Mouse (Mus musculus) liver, embryonic 13.5 days (tissue): ENCODE measurements at regions not wholly inside any gene's neighbourhood (a gene's known extent, or its start where the extent isn't known, plus 50 kb on each side); places are given as distances from the start of the nearest gene placed in this dataset.
"Not testable (repeated sequence)": the region's sequence is repeated elsewhere in the genome, so short reads cannot be mapped to it uniquely, and the experiment has no call there.

Experiments used
- ATAC-seq: fragments of 200-750 bp; cut with Nextera tagmentation; 2 replicates; pipeline ENCODE4 v1.8.0; 2017; ENCODE audit warnings: low read depth, mild to moderate bottlenecking, moderate number of reproducible peaks, moderate library complexity
- DNase-seq: peaks from one replicate; pipeline ENCODE4 v3.0.0; 2022
- H3K27ac ChIP-seq: fragments of 300-500 bp; sonication (generic); 2 replicates; pipeline ENCODE4 v1.5.1; 2015; ENCODE audit warnings: moderate library complexity, mild to moderate bottlenecking, inconsistent platforms
- H3K27me3 ChIP-seq: fragments of 300-500 bp; sonication (generic); 2 replicates; pipeline ENCODE4 v1.6.1; 2015; ENCODE audit warnings: mild to moderate bottlenecking, inconsistent platforms
- H3K36me3 ChIP-seq: fragments of 300-500 bp; sonication (generic); 2 replicates; pipeline ENCODE4 v1.6.1; 2015; ENCODE audit warnings: mild to moderate bottlenecking, inconsistent platforms
- H3K4me1 ChIP-seq: fragments of 300-500 bp; sonication (generic); replicated peaks from 2 replicates; pipeline ENCODE4 v1.6.1; 2015; ENCODE audit warnings: inconsistent platforms
- H3K4me2 ChIP-seq: fragments of 300-500 bp; sonication (generic); 2 replicates; pipeline ENCODE4 v1.6.1; 2015; ENCODE audit warnings: inconsistent platforms, mild to moderate bottlenecking, moderate library complexity
- H3K4me3 ChIP-seq: fragments of 300-500 bp; sonication (generic); replicated peaks from 2 replicates; pipeline ENCODE4 v1.5.1; 2015; ENCODE audit warnings: mild to moderate bottlenecking, inconsistent platforms
- H3K9ac ChIP-seq: fragments of 300-500 bp; sonication (generic); 2 replicates; pipeline ENCODE4 v1.6.1; 2015; ENCODE audit warnings: mild to moderate bottlenecking, inconsistent platforms
- H3K9me3 ChIP-seq: fragments of 300-500 bp; sonication (generic); replicated peaks from 2 replicates; pipeline ENCODE4 v1.6.1; 2016; ENCODE audit warnings: inconsistent platforms
- WGBS: fragments of 180-500 bp; shearing (Covaris S2); methylation state at CpG from one replicate; pipeline ENCODE4 v1.1.7; 2015; ENCODE audit not compliant: insufficient replicate concordance; 5-methylcytosine and 5-hydroxymethylcytosine counted together

- Histone ChIP-seq H3K9me3 (no peaks in the 10 kb centered on the region), H3K4me1 (no peaks in the 10 kb centered on the region), H3K4me2 (no peak overlapping the region), H3K27ac (no peak overlapping the region), H3K27me3 (no peaks in the 10 kb centered on the region), H3K9ac (no peak overlapping the region), H3K4me3 (no peak overlapping the region), H3K36me3 (no peaks in the 10 kb centered on the region)
- DNase-seq (no peak), ATAC-seq (no peak)
Measured at GRCm38 (mm10) chr12:46636888-46637287, 181.8 kb downstream of the Nova1 start.

GRCm38 (mm10) chr12:46635125-46635772, 183.5 kb downstream of the Nova1 start:
- H3K36me3 ChIP-seq = no peaks in the 10 kb centered on the region
- WGBS = 25% methylated on average over 6 of the region's 6 CpGs
- no peak overlapping the region for H3K4me3 ChIP-seq
- no peak overlapping the region for H3K27ac ChIP-seq
- ATAC-seq (no peak), DNase-seq (no peak)
- H3K4me1 ChIP-seq = no peaks in the 10 kb centered on the region
- H3K9me3 ChIP-seq = no peaks in the 10 kb centered on the region
- no peak overlapping the region for H3K4me2 ChIP-seq
- no peak overlapping the region for H3K9ac ChIP-seq
- no peaks in the 10 kb centered on the region for H3K27me3 ChIP-seq

GRCm38 (mm10) chr12:46634771-46635124, 184.0 kb downstream of the Nova1 start:
- DNase-seq (no peak), ATAC-seq (no peak)
- H3K27me3 ChIP-seq = no peaks in the 10 kb centered on the region
- no peak overlapping the region for H3K27ac ChIP-seq
- no peak overlapping the region for H3K4me2 ChIP-seq
- no peaks in the 10 kb centered on the region for H3K4me1 ChIP-seq
- H3K4me3 ChIP-seq = no peak overlapping the region
- no peaks in the 10 kb centered on the region for H3K9me3 ChIP-seq
- no peaks in the 10 kb centered on the region for H3K36me3 ChIP-seq
- no peak overlapping the region for H3K9ac ChIP-seq
- 19% methylated on average over 1 of the region's 1 CpGs for WGBS

- ATAC-seq, H3K4me1 ChIP-seq, H3K9me3 ChIP-seq, H3K36me3 ChIP-seq, H3K27me3 ChIP-seq, H3K27ac ChIP-seq, H3K9ac ChIP-seq, H3K4me3 ChIP-seq, H3K4me2 ChIP-seq, DNase-seq: not testable (repeated sequence)
Measured at GRCm38 (mm10) chr12:46632384-46632783, 186.3 kb downstream of the Nova1 start.

- H3K9ac ChIP-seq = no peak overlapping the region
- no peaks in the 10 kb centered on the region for H3K9me3 ChIP-seq
- H3K4me3 ChIP-seq = no peak overlapping the region
- no peak for ATAC-seq
- H3K27me3 ChIP-seq = no peaks in the 10 kb centered on the region
- H3K36me3 ChIP-seq = no peaks in the 10 kb centered on the region
- no peaks in the 10 kb centered on the region for H3K4me1 ChIP-seq
- WGBS = 80% methylated on average over 2 of the region's 2 CpGs
- H3K4me2 ChIP-seq = no peak overlapping the region
- H3K27ac ChIP-seq = no peak overlapping the region
- no peak for DNase-seq
Measured at GRCm38 (mm10) chr12:46627320-46627719, 191.4 kb downstream of the Nova1 start.

GRCm38 (mm10) chr12:46611439-46611838, 207.3 kb downstream of the Nova1 start:
- Histone ChIP-seq H3K27ac (no peak overlapping the region), H3K27me3 (no peaks in the 10 kb centered on the region), H3K36me3 (no peaks in the 10 kb centered on the region), H3K4me2 (no peak overlapping the region), H3K9me3 (no peaks in the 10 kb centered on the region), H3K9ac (no peak overlapping the region), H3K4me3 (no peak overlapping the region), H3K4me1 (no peaks in the 10 kb centered on the region)
- no peak for DNase-seq
- WGBS = 39% methylated on average over 2 of the region's 2 CpGs
- no peak for ATAC-seq

- Histone ChIP-seq H3K4me1 (no peaks in the 10 kb centered on the region), H3K4me3 (no peak overlapping the region), H3K9ac (no peak overlapping the region), H3K27ac (no peak overlapping the region), H3K4me2 (no peak overlapping the region), H3K27me3 (no peaks in the 10 kb centered on the region), H3K36me3 (no peaks in the 10 kb centered on the region), H3K9me3 (no peaks in the 10 kb centered on the region)
- ATAC-seq (0 out of 2 replicates have a peak, but pooled peaks have one; percentile 36), DNase-seq (peak; percentile 14)
- WGBS = 27% methylated on average over 12 of the region's 12 CpGs
Measured at GRCm38 (mm10) chr12:46609580-46610311, 209.0 kb downstream of the Nova1 start.

- Histone ChIP-seq H3K36me3 (no peaks in the 10 kb centered on the region), H3K27ac (no peak overlapping the region), H3K4me3 (no peak overlapping the region), H3K4me1 (no peaks in the 10 kb centered on the region), H3K9me3 (no peaks in the 10 kb centered on the region), H3K9ac (no peak overlapping the region), H3K27me3 (no peaks in the 10 kb centered on the region), H3K4me2 (no peak overlapping the region)
- WGBS = 62% methylated on average over 10 of the region's 10 CpGs
- no peak for ATAC-seq
- DNase-seq = no peak
Measured at GRCm38 (mm10) chr12:46608290-46608910, 210.3 kb downstream of the Nova1 start.

- 26% methylated on average over 4 of the region's 4 CpGs for WGBS
- Histone ChIP-seq H3K4me2 (no peak overlapping the region), H3K27me3 (no peaks in the 10 kb centered on the region), H3K4me3 (no peak overlapping the region), H3K27ac (no peak overlapping the region), H3K9me3 (no peaks in the 10 kb centered on the region), H3K9ac (no peak overlapping the region), H3K36me3 (no peaks in the 10 kb centered on the region), H3K4me1 (no peaks in the 10 kb centered on the region)
- DNase-seq (no peak), ATAC-seq (no peak)
Measured at GRCm38 (mm10) chr12:46597200-46597599, 221.5 kb downstream of the Nova1 start.

GRCm38 (mm10) chr12:46568665-46569064, 250.1 kb downstream of the Nova1 start:
- H3K27ac ChIP-seq = no peak overlapping the region
- no peak overlapping the region for H3K4me2 ChIP-seq
- no peaks in the 10 kb centered on the region for H3K9me3 ChIP-seq
- H3K9ac ChIP-seq = no peak overlapping the region
- H3K4me3 ChIP-seq = no peak overlapping the region
- H3K27me3 ChIP-seq = no peaks in the 10 kb centered on the region
- 42% methylated on average over 2 of the region's 2 CpGs for WGBS
- DNase-seq (no peak), ATAC-seq (no peak)
- no peaks in the 10 kb centered on the region for H3K36me3 ChIP-seq
- H3K4me1 ChIP-seq = no peaks in the 10 kb centered on the region

- Histone ChIP-seq H3K36me3 (no peaks in the 10 kb centered on the region), H3K27me3 (no peaks in the 10 kb centered on the region), H3K9ac (no peak overlapping the region), H3K9me3 (no peaks in the 10 kb centered on the region), H3K4me2 (no peak overlapping the region), H3K27ac (no peak overlapping the region), H3K4me1 (no peaks in the 10 kb centered on the region), H3K4me3 (no peak overlapping the region)
- 37% methylated on average over 2 of the region's 2 CpGs for WGBS
- ATAC-seq = no peak
- no peak for DNase-seq
Measured at GRCm38 (mm10) chr12:46566324-46566723, 252.4 kb downstream of the Nova1 start.

GRCm38 (mm10) chr12:46520942-46521341, 297.8 kb downstream of the Nova1 start:
- Histone ChIP-seq H3K36me3 (no peaks in the 10 kb centered on the region), H3K27ac (no peak overlapping the region), H3K9ac (no peak overlapping the region), H3K27me3 (no peaks in the 10 kb centered on the region), H3K4me3 (no peak overlapping the region), H3K4me1 (no peaks in the 10 kb centered on the region), H3K9me3 (no peaks in the 10 kb centered on the region; the same call in 1 of the 2 replicates), H3K4me2 (no peak overlapping the region)
- ATAC-seq (no peak), DNase-seq (no peak)
- WGBS = 64% methylated on average over 3 of the region's 3 CpGs
